ENCODE assay signal across 8 mouse cellular contexts in genomic region chr11:18885729-18886325, GRCm38 (mm10).
A peak's percentile ranks its signal among the peaks of the same experiment; 100 is the strongest.
DNase-seq lines count a peak whose midpoint lies in the region; ATAC-seq lines count a peak whose summit lies in the region.
"Had no signal": no experiment of that assay in that cellular context is flagged by ENCODE, and none has a peak within 500 bp of the region (broad histone marks: within the 10 kb centered on the region; RNA-seq: fewer than 3 reads in every experiment).

No protein-coding gene starts in this region.

- H3K9me3 ChIP-seq in intestine, embryonic 14.5 days (ENCODE audit: control insufficient read depth, low read length) = no peaks in the 10 kb centered on the region
- H3K9me3 ChIP-seq: limb, embryonic 15.5 days had no signal

- H3K4me2 ChIP-seq in intestine, embryonic 14.5 days (ENCODE audit: low read length) = peak overlapping the region; percentile 38
- H3K4me2 ChIP-seq: limb, embryonic 15.5 days had no signal

- peak; percentile 82 for DNase-seq in MN1 (ENCODE audit: low spot score)
- peak; percentile 65 for DNase-seq in adrenal gland, postnatal 10 days
- DNase-seq in intestine, embryonic 14.5 days (ENCODE audit: low spot score) = peak; percentile 60
- DNase-seq in cerebellum, postnatal 14 days = no peak
- no peak for DNase-seq in urinary bladder, adult 18-20 months (ENCODE audit: low spot score in 2 of 2)
- DNase-seq in lung, postnatal 14 days = no peak

- H3K36me3 ChIP-seq in intestine, embryonic 14.5 days (ENCODE audit: control insufficient read depth, insufficient read depth, low read length) = peaks cover 41% of the 10 kb centered on the region
- H3K36me3 ChIP-seq: limb, embryonic 15.5 days had no signal

- no peaks in the 10 kb centered on the region for H3K27me3 ChIP-seq in intestine, embryonic 14.5 days (replicated peaks; ENCODE audit: control insufficient read depth, insufficient read depth, low read length)

- peaks cover 59% of the 10 kb centered on the region for H3K4me1 ChIP-seq in intestine, embryonic 14.5 days (replicated peaks; ENCODE audit: control insufficient read depth, insufficient read depth, low read length)

- ATAC-seq in intestine, embryonic 14.5 days (replicated peaks; ENCODE audit: low FRiP score, low TSS enrichment, low read depth) = peak; percentile 52; the same call in 1 of the 2 replicates
- ATAC-seq in megakaryocyte progenitor cell, adult 5-6 weeks (replicated peaks; ENCODE audit: poor library complexity) = peak; percentile 55; the same call in 1 of the 2 replicates

- H3K27ac ChIP-seq in intestine, embryonic 14.5 days (ENCODE audit: low read depth) = peak overlapping the region; percentile 39
- H3K27ac ChIP-seq: limb, embryonic 15.5 days had no signal

- no peak overlapping the region for H3K9ac ChIP-seq in intestine, embryonic 14.5 days (ENCODE audit: low read length)
- H3K9ac ChIP-seq: limb, embryonic 15.5 days had no signal

- 12% methylated on average over 9 of the region's 9 CpGs for WGBS in intestine, embryonic 14.5 days

- H3K4me3 ChIP-seq in intestine, embryonic 14.5 days (ENCODE audit: low read depth, low read length) = no peak overlapping the region
- H3K4me3 ChIP-seq: limb, embryonic 15.5 days had no signal

Comparison
In these comparisons a context has a peak if more than half of its experiments do, and no peak if none do; other contexts are left out.
1. DNase-seq: peak in MN1 (single experiment), adrenal gland, postnatal 10 days (single experiment) and intestine, embryonic 14.5 days (single experiment); none in cerebellum, postnatal 14 days (0 of 2), urinary bladder, adult 18-20 months (0 of 2) and lung, postnatal 14 days (single experiment).